Mouse (Mus musculus) liver, embryonic 13.5 days (tissue): ENCODE data around the gene Cbr2. TPM values are rescaled to one million over a fixed set of nuclear protein-coding genes. Genes with fewer than 3 reads are reported as not detected.
A peak's percentile ranks its signal among the peaks of the same experiment; 100 is the strongest.

ENCODE experiments used
- ATAC-seq: fragments of 200-750 bp; cut with Nextera tagmentation; 2 replicates; pipeline ENCODE4 v1.8.0; 2017; ENCODE audit warnings: low read depth, mild to moderate bottlenecking, moderate number of reproducible peaks, moderate library complexity
- DNase-seq: peaks from one replicate; pipeline ENCODE4 v3.0.0; 2022
- H3K27ac ChIP-seq: fragments of 300-500 bp; sonication (generic); 2 replicates; pipeline ENCODE4 v1.5.1; 2015; ENCODE audit warnings: moderate library complexity, mild to moderate bottlenecking, inconsistent platforms
- H3K27me3 ChIP-seq: fragments of 300-500 bp; sonication (generic); 2 replicates; pipeline ENCODE4 v1.6.1; 2015; ENCODE audit warnings: mild to moderate bottlenecking, inconsistent platforms
- H3K36me3 ChIP-seq: fragments of 300-500 bp; sonication (generic); 2 replicates; pipeline ENCODE4 v1.6.1; 2015; ENCODE audit warnings: mild to moderate bottlenecking, inconsistent platforms
- H3K4me1 ChIP-seq: fragments of 300-500 bp; sonication (generic); replicated peaks from 2 replicates; pipeline ENCODE4 v1.6.1; 2015; ENCODE audit warnings: inconsistent platforms
- H3K4me2 ChIP-seq: fragments of 300-500 bp; sonication (generic); 2 replicates; pipeline ENCODE4 v1.6.1; 2015; ENCODE audit warnings: inconsistent platforms, mild to moderate bottlenecking, moderate library complexity
- H3K4me3 ChIP-seq: fragments of 300-500 bp; sonication (generic); replicated peaks from 2 replicates; pipeline ENCODE4 v1.5.1; 2015; ENCODE audit warnings: mild to moderate bottlenecking, inconsistent platforms
- H3K9ac ChIP-seq: fragments of 300-500 bp; sonication (generic); 2 replicates; pipeline ENCODE4 v1.6.1; 2015; ENCODE audit warnings: mild to moderate bottlenecking, inconsistent platforms
- H3K9me3 ChIP-seq: fragments of 300-500 bp; sonication (generic); replicated peaks from 2 replicates; pipeline ENCODE4 v1.6.1; 2016; ENCODE audit warnings: inconsistent platforms
- WGBS: fragments of 180-500 bp; shearing (Covaris S2); methylation state at CpG from one replicate; pipeline ENCODE4 v1.1.7; 2015; ENCODE audit not compliant: insufficient replicate concordance; 5-methylcytosine and 5-hydroxymethylcytosine counted together
- polyA plus RNA-seq: library from polyadenylated mRNA; unstranded; fragments of >200 nt; fragmentation: Nextera tagmentation; extraction: Ambion mirVana; gene quantifications from 2 replicates; pipeline ENCODE4 v1.2.1, GENCODE M21; 2015

Cbr2 gene
- polyA plus RNA-seq, 1 experiment from 2014 or later = 0.22 TPM

DNA sequence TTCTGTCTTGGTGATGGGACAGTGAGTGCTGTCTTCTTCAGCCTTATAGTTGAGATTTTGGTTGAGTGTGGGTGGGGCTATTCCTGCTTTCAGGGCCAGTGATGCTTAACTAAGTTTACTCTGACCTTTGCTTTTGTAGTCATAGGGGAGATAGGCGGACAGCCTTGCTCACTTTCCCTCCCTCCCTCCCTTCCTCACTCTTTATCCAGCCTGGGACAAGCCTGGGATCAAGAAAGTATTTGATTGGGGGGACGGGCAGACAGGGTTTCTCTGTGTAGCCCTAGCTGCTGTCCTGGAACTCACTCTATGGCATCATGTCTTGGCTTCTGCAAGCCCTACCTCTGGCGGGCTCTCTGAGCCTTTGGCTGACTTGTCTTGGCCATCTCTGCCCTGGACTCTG, 38.5 kb downstream of the Cbr2 start:
- WGBS = 67% methylated on average over 3 of the region's 3 CpGs
- H3K27me3 ChIP-seq = no peaks in the 10 kb centered on the region
- H3K4me1 ChIP-seq = 0 out of 2 replicates have a peak, but pooled peaks cover 13% of the 10 kb centered on the region
- H3K4me3 ChIP-seq = no peak overlapping the region
- H3K36me3 ChIP-seq = peaks cover 35% of the 10 kb centered on the region
- no peak overlapping the region for H3K27ac ChIP-seq
- H3K4me2 ChIP-seq = no peak overlapping the region
- ATAC-seq (no peak), DNase-seq (no peak)
- no peak overlapping the region for H3K9ac ChIP-seq
- H3K9me3 ChIP-seq = 0 out of 2 replicates have a peak, but pooled peaks cover 4% of the 10 kb centered on the region

DNA sequence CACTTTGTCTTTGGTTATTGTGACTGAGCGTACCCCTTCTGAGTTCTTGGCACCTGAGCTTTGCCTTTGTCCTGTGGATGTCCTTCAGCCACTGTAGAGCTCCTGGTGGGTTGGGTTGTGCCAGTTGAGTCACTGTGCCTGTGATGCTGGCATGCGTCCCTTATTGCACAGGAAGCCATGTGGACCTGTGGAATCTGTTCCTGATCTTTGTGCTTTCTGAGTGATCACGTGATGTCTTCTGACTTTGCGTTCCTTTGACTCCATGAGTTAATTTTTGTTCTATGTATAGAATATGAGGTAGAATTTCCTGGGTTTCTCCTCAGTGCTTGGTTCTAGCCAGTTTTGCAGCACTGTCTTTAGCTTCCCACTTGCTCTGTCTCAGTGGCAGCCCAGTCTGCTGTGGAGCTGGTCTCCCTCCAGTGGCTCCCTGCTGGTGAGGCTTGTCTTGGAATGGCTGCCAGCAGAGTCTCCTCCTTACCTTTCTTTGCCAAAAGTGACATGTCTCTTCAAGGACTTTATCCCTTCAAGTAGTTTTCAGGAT, 39.4 kb downstream of the Cbr2 start:
- H3K4me1 ChIP-seq = 0 out of 2 replicates have a peak, but pooled peaks cover 13% of the 10 kb centered on the region
- ATAC-seq = no peak
- no peak overlapping the region for H3K9ac ChIP-seq
- no peak overlapping the region for H3K4me3 ChIP-seq
- H3K36me3 ChIP-seq = peaks cover 43% of the 10 kb centered on the region
- H3K27ac ChIP-seq = no peak overlapping the region
- H3K27me3 ChIP-seq = no peaks in the 10 kb centered on the region
- DNase-seq = no peak
- H3K9me3 ChIP-seq = 0 out of 2 replicates have a peak, but pooled peaks cover 4% of the 10 kb centered on the region
- no peak overlapping the region for H3K4me2 ChIP-seq
- WGBS = 86% methylated on average over 4 of the region's 4 CpGs

DNA sequence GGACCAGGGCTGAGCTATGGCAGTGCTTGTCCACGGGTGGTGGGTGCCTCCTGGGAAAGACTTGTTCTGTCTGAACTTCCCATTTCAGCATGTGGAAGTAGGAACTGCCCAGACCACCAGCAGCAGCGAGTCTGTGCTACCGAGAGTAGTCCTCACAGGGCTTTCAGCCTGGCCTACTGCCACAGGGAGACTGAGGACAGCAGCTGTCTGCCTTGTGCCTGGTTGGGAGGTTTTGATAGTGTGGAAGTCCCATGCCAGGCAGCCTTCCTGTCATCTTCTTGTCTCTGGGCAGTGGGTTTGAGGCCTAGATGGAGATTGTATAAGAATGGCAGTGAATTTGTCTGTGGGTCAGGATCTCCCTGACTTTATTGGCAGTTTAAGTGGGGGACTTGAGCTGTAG, 42.5 kb downstream of the Cbr2 start:
- ATAC-seq = no peak
- peaks cover 43% of the 10 kb centered on the region for H3K36me3 ChIP-seq
- 50% methylated on average over 3 of the region's 3 CpGs for WGBS

DNA sequence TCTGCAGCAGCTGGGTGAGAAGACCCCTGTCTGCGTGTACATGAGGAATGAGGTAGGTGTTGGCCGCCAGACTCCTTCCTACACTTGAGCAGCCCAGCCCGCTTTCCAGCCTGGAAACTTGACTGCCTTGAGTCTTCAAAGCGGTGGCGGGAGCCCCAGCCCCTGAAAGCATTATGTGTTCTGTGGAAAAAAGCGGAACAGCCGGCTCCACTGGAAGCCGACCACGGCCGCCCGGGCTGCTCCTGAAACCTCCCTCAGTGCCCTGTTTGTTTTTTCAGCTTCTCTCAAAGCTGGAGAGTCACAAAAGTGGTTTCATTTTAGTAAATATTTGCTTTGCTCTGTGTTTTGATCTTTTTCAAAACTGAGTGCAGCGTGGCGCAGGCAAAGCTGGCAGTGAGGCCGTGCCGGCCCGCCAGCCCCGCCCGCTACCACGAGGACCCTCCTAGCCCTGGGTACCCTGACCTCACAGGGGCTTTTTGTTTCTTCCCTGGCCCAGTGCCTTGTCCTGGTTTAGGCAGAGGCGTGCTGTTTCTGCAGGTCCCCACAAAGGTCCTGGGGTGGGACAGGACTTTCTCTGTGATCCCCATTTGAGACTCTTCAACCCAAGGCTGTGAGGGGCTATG, 45.2 kb downstream of the Cbr2 start:
- Histone ChIP-seq H3K9ac (no peak overlapping the region), H3K27me3 (no peaks in the 10 kb centered on the region), H3K27ac (no peak overlapping the region), H3K4me1 (0 out of 2 replicates have a peak, but pooled peaks cover 3% of the 10 kb centered on the region), H3K9me3 (no peaks in the 10 kb centered on the region), H3K4me3 (no peak overlapping the region), H3K4me2 (no peak overlapping the region), H3K36me3 (peaks cover 43% of the 10 kb centered on the region)
- DNase-seq = no peak
- WGBS = 82% methylated on average over 20 of the region's 20 CpGs
- no peak for ATAC-seq

More for the DNA sequence above, 42.5 kb downstream of the Cbr2 start:
- no peak overlapping the region for H3K9ac ChIP-seq
- 0 out of 2 replicates have a peak, but pooled peaks cover 3% of the 10 kb centered on the region for H3K4me1 ChIP-seq
- no peak overlapping the region for H3K27ac ChIP-seq
- no peak overlapping the region for H3K4me3 ChIP-seq
- no peaks in the 10 kb centered on the region for H3K27me3 ChIP-seq
- H3K4me2 ChIP-seq = no peak overlapping the region
- H3K9me3 ChIP-seq = no peaks in the 10 kb centered on the region
- no peak for DNase-seq

DNA sequence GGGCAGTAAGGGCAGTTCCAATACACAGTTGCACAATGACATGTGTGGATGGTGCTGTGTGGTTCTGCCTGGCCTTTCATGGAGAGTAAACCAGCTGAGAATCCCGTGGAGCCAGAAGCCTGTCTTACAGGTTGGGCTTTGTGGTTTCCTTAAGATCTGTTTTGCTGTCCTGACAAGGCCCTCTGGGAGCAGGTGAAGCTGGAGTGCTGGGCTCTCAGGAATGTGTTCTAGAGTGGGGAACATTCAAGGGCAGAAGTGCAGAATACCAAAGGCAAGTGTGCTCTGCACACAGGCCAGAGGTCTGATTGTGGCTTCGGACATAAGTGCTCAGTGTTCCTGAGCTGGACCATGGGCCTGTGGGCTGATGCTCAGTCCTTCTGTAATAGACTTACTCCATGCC, 47.3 kb downstream of the Cbr2 start:
- Histone ChIP-seq H3K27ac (no peak overlapping the region), H3K4me1 (no peaks in the 10 kb centered on the region), H3K9ac (no peak overlapping the region), H3K36me3 (peaks cover 52% of the 10 kb centered on the region), H3K4me2 (no peak overlapping the region), H3K9me3 (no peaks in the 10 kb centered on the region), H3K4me3 (no peak overlapping the region), H3K27me3 (no peaks in the 10 kb centered on the region)
- 72% methylated on average over 2 of the region's 2 CpGs for WGBS
- ATAC-seq (no peak), DNase-seq (no peak)

DNA sequence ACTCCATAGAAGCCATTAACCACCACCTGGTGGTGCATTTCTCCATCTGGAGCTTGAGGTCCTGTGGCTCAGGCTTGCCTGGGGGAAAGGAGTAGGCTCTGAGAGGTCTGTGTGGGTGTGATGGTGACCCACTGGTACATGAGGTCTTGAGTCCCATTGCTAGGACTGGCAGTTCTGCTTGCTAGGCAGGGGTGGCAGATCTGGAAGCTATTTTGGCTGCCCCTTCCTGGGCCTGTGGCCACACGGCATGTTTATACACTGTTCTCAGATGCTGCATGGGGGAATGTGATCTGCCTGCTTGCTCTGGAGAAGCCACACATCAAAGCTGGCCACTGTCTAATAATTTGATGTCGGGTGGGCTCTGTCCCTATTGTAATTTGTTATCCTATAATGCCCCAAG, 47.8 kb downstream of the Cbr2 start:
- Histone ChIP-seq H3K4me2 (no peak overlapping the region), H3K27me3 (no peaks in the 10 kb centered on the region), H3K4me3 (no peak overlapping the region), H3K9me3 (no peaks in the 10 kb centered on the region), H3K4me1 (no peaks in the 10 kb centered on the region), H3K36me3 (peaks cover 52% of the 10 kb centered on the region), H3K9ac (no peak overlapping the region), H3K27ac (no peak overlapping the region)
- DNase-seq (no peak), ATAC-seq (no peak)
- WGBS = 56% methylated on average over 2 of the region's 2 CpGs

DNA sequence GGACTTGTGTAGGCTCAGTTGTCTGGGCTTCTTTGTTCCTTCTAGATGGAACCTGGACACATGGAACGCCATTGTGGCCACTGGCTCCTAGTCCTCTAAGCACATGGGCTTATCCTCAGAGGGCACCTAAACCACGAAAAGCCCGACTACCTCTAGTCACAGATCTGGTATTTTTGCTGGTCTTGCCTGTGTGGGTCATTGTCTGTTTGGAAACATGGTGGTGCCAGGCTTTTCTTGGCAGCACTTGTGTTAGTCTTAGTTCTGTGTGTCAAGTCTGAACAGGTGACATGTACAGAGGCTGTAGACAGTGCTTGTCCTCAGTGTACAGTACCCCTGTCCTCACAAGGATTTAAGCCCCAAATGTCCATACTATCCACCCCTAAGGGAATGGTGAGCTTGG, 48.4 kb downstream of the Cbr2 start:
- Histone ChIP-seq H3K9ac (no peak overlapping the region), H3K4me1 (no peaks in the 10 kb centered on the region), H3K4me2 (no peak overlapping the region), H3K9me3 (no peaks in the 10 kb centered on the region), H3K4me3 (no peak overlapping the region), H3K27ac (no peak overlapping the region), H3K36me3 (peaks cover 52% of the 10 kb centered on the region), H3K27me3 (no peaks in the 10 kb centered on the region)
- WGBS = 66% methylated on average over 3 of the region's 3 CpGs
- DNase-seq (no peak), ATAC-seq (no peak)

DNA sequence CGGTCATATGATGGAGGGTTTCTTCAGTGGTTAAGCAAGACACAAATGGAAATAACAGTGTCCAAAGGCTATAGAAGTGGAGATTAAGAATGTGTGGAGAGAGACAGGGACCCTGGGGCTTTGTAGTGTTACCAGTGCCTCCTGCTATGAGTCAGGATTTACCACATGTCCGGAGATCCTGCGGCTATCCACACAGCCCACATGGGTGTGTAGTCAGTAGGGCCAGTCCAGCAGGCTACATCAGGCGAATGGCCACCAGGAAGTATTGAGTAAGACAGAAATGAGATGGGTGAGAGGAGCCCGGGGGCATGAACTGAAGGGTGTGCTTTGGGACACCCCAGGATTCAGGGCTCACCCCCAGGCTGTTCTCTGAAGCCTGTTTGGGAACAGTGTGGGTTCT, 49.2 kb downstream of the Cbr2 start:
- no peak overlapping the region for H3K4me2 ChIP-seq
- DNase-seq (no peak), ATAC-seq (no peak)
- peaks cover 53% of the 10 kb centered on the region for H3K36me3 ChIP-seq
- H3K4me1 ChIP-seq = no peaks in the 10 kb centered on the region
- H3K27ac ChIP-seq = no peak overlapping the region
- no peak overlapping the region for H3K9ac ChIP-seq
- 85% methylated on average over 5 of the region's 5 CpGs for WGBS
- no peak overlapping the region for H3K4me3 ChIP-seq
- no peaks in the 10 kb centered on the region for H3K27me3 ChIP-seq
- H3K9me3 ChIP-seq = no peaks in the 10 kb centered on the region

DNA sequence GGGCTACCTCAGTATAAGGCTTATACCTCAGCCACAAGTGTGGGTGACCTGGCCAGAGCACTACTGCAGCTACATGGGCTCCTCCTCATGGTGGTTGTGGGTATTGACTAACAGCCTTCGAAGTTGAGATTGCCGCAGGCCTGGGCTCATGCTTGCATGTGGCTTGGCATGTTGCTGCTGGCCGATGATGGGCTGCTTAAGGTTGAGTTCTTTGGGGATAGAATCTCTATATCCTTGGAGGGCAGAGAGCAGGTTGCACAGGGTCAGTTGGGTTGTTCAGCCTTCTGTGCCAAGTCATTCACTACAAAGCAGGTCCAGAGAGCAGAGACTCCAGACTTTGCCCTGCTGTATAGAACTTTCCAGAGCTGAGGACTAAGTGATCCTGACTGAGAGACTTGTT, 52.0 kb downstream of the Cbr2 start:
- Histone ChIP-seq H3K27ac (no peak overlapping the region), H3K9me3 (no peaks in the 10 kb centered on the region), H3K4me2 (no peak overlapping the region), H3K9ac (no peak overlapping the region), H3K4me3 (no peak overlapping the region), H3K27me3 (no peaks in the 10 kb centered on the region), H3K36me3 (peaks cover 46% of the 10 kb centered on the region), H3K4me1 (peaks cover 22% of the 10 kb centered on the region)
- 68% methylated on average over 3 of the region's 3 CpGs for WGBS
- DNase-seq (no peak), ATAC-seq (peak; percentile 47)

Other genes with a start within 250 kb of the Cbr2 start
- 142 and 150 TPM in 2 replicates for gene Mrpl12, start 247.5 kb downstream of the Cbr2 start, polyA plus RNA-seq
- gene Slc25a10, start 240.3 kb downstream of the Cbr2 start, polyA plus RNA-seq = 42.2 and 44.1 TPM in 2 replicates
- gene Gcgr, start 201.4 kb downstream of the Cbr2 start, polyA plus RNA-seq = 10.0 and 10.7 TPM in 2 replicates
- gene Mcrip1, start 182.4 kb downstream of the Cbr2 start, polyA plus RNA-seq = 45.7 and 46.9 TPM in 2 replicates
- gene Ppp1r27, start 181.0 kb downstream of the Cbr2 start, polyA plus RNA-seq = 0.22 TPM in 1 of 2 replicates, not detected in the other
- 403 and 453 TPM in 2 replicates for gene P4hb, start 158.9 kb downstream of the Cbr2 start, polyA plus RNA-seq
- gene Arhgdia, start 150.5 kb downstream of the Cbr2 start, polyA plus RNA-seq = 258 and 276 TPM in 2 replicates
- 379 and 416 TPM in 2 replicates for gene Alyref, start 133.7 kb downstream of the Cbr2 start, polyA plus RNA-seq
- 99.1 and 102 TPM in 2 replicates for gene Anapc11, start 133.7 kb downstream of the Cbr2 start, polyA plus RNA-seq
- 9.5 and 12.6 TPM in 2 replicates for gene Npb, start 123.6 kb downstream of the Cbr2 start, polyA plus RNA-seq
- 114 and 116 TPM in 2 replicates for gene Pcyt2, start 114.2 kb downstream of the Cbr2 start, polyA plus RNA-seq
- 33.8 and 34.3 TPM in 2 replicates for gene Sirt7, start 106.9 kb downstream of the Cbr2 start, polyA plus RNA-seq
- 39.8 and 40.0 TPM in 2 replicates for gene Mafg, start 98.5 kb downstream of the Cbr2 start, polyA plus RNA-seq
- gene Pycr1, start 88.3 kb downstream of the Cbr2 start, polyA plus RNA-seq = 6.0 and 6.9 TPM in 2 replicates
- 0.23 TPM in 1 of 2 replicates, not detected in the other for gene Myadml2, start 84.0 kb downstream of the Cbr2 start, polyA plus RNA-seq
- gene Notum, start 70.9 kb downstream of the Cbr2 start, polyA plus RNA-seq = 0.27 and 0.36 TPM in 2 replicates
- gene Aspscr1, start 59.1 kb downstream of the Cbr2 start, polyA plus RNA-seq = 49.2 and 52.5 TPM in 2 replicates
- 123 and 126 TPM in 2 replicates for gene Cenpx, start 18.4 kb downstream of the Cbr2 start, polyA plus RNA-seq
- 13.0 and 14.3 TPM in 2 replicates for gene Lrrc45, start 18.2 kb downstream of the Cbr2 start, polyA plus RNA-seq
- 1.7 and 2.3 TPM in 2 replicates for gene Rac3, start 10.6 kb downstream of the Cbr2 start, polyA plus RNA-seq
- gene Dcxr, start 4.8 kb downstream of the Cbr2 start, polyA plus RNA-seq = 8.8 and 9.6 TPM in 2 replicates
- gene Hmga1b, start 30.7 kb upstream of the Cbr2 start, polyA plus RNA-seq = 4.9 and 6.5 TPM in 2 replicates
- gene Rfng, start 52.1 kb upstream of the Cbr2 start, polyA plus RNA-seq = 11.2 and 15.4 TPM in 2 replicates
- 102 and 104 TPM in 2 replicates for gene Gps1, start 52.2 kb upstream of the Cbr2 start, polyA plus RNA-seq
- gene Dus1l, start 64.3 kb upstream of the Cbr2 start, polyA plus RNA-seq = 82.6 and 86.2 TPM in 2 replicates
- 15.3 and 17.9 TPM in 2 replicates for gene Fasn, start 92.4 kb upstream of the Cbr2 start, polyA plus RNA-seq
- 1.8 TPM in 2 replicates for gene Ccdc57, start 200.8 kb upstream of the Cbr2 start, polyA plus RNA-seq
- 71.4 and 81.7 TPM in 2 replicates for gene Slc16a3, start 216.4 kb upstream of the Cbr2 start, polyA plus RNA-seq